Mouse (Mus musculus): ENCODE results near the gene Vmn1r22. TPM values are rescaled to one million over a fixed set of nuclear protein-coding genes. Genes with fewer than 3 reads are reported as not detected.
"Not testable (repeated sequence)": the region's sequence is repeated elsewhere in the genome, so short reads cannot be mapped to it uniquely, and the experiment has no call there.

The Vmn1r22 gene
- not detected for total RNA-seq (2021)
- long read RNA-seq, experiment 1 = 0 reads
- long read RNA-seq, experiment 2 = 0 reads

DNA sequence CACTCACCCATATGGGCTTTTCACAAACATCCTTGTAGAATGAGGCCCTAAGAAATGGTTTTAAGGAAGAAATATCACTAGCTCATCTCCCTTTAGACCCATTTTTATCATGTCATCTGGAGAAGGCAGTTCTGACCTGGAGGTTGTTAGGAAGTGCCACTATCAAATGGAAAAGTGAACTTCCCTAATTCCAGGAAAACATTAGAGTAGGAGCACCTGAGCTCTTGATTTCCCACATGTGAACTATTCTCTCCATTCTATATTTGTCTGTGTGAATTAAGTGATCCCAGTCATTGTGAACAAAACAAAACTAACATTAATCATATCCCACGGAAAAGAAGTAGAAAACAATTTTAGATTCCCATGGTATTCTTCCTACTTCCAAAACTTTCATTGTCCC lies at the start of gene Vmn1r22:
TSS of gene Vmn1r22 (minus strand) at position 101 of the 400 bp plus-strand sequence.
- no peak for DNase-seq (ENCODE audit: low spot score in 2 of 2)

DNA sequence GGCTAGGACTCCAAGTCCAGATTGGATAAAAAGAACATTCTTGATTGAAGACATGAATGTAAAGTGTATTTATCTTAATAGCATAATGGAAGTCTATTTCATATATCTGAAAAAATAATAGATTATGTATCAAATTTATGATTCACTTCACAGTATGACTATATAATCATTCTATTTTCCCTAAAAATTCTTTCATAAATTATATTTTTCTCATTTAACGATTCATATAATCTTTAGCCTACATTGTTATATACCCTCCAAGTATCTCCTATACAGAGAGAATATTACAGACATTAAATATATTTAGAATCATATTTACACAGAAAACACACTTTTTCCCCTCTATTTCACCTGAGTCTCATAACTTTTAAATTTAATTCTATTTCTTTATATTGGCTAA lies 18.9 kb upstream of the Vmn1r22 start, which contains the start of gene Vmn1r23:
TSS of gene Vmn1r23 (minus strand) at position 101 of the 400 bp plus-strand sequence.
- DNase-seq (ENCODE audit: low spot score in 2 of 2) = no peak

DNA sequence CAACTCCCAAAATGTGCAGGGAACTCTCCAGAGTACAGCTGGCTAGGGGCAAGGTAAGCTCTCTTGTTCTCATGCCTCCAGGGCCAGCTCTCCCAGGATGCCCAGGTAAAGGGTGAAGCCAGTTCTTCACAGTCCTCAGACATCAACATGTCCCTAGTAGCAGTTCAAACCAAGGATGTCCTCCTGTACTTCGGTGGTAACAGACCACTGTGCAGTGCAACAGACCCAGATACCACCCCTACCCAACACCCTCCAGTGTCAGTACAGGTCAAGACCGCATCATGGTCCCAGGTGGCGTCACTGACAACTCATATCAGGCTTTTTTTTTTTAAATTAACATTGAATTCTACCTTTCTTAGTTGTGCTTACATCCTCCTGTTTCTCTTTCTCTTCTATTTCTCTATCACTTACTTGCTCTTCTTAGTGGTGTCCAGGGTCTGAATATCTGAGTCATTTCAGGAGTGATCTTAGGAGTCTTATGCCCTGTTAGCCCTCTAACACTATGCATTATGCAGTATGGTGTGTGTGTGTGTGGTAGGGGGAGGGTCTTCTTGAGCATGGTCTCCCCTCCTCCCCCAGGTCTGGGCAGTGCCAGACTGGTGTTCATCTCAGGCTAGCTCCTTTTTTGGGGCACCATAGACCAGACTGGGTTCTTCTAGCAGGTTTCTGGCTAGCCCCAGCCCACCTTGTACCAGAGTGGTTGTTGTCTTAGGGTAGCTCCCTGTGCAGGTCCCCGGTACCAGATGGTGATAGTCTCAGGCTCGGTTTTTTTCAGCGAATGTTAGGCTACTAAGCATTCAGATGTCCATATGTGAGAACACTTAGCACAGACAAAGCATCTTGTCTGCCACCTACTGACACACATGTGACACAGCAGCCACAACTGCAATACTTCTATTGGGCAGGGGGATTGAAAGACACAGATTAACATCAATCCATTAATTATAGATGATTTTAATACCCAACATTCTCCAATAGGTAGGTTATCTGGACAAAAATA lies 48.5 kb downstream of the Vmn1r22 start:
- DNase-seq (ENCODE audit: low spot score in 2 of 2) = no peak

DNA sequence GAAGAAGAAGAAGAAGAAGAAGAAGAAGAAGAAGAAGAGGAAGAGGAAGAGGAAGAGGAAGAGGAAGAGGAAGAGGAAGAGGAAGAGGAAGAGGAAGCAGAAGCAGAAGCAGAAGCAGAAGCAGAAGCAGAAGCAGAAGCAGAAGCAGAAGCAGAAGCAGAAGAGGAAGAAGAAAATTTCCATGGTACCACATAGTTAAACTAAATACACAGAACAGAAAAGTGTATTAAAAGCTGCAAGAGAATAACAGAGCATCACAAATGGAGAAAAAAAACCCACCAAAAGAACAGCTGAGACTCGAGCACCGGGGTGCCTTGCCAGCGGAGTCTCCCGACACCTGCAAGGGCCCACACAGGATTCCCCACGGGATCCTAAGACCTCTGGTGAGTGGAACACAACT lies 56.7 kb downstream of the Vmn1r22 start:
- DNase-seq (ENCODE audit: low spot score in 2 of 2) = not testable (repeated sequence)

DNA sequence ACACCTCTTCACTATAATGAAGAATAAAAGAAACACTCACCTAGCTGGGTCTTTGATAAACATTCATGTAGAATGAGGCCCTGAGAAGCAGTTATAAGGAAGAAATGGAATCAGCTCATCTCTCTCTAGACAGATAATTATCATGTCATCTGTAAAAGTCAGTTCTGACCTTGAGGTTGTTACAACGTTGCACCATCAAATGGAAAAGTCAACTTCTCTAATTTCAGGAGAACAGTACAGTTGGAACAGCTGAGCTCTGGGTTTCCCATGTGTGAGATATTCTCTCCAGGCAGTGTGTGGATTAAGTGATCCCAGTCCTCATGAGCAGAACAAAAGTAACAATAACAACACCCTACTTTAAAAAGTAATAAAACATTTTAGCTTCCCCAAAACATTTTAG lies 57.5 kb downstream of the Vmn1r22 start, which contains the start of gene Vmn1r21:
TSS of gene Vmn1r21 (minus strand) at position 58 of the 400 bp plus-strand sequence.
- DNase-seq (ENCODE audit: low spot score in 2 of 2) = no peak

Other genes with a start within 250 kb of the Vmn1r22 start
- gene Pyurf, start 215.9 kb downstream of the Vmn1r22 start, total RNA-seq (2021) = 10 to 100 TPM in 1 of 2 experiments, 1 to 10 TPM in 1; 9.4 to 10.1 TPM
- gene Lancl2, start 205.5 kb downstream of the Vmn1r22 start, total RNA-seq (2021) = 10 to 100 TPM; 19.8 to 20.3 TPM
- 10 to 100 TPM; 15.4 to 16.2 TPM for gene Vopp1, start 82.9 kb downstream of the Vmn1r22 start, total RNA-seq (2021)
- not detected for gene Vmn1r21, start 57.7 kb downstream of the Vmn1r22 start, total RNA-seq (2021)
- gene Vmn1r23, start 18.8 kb upstream of the Vmn1r22 start, total RNA-seq (2021) = not detected
- gene Vmn1r24, start 53.5 kb upstream of the Vmn1r22 start, total RNA-seq (2021) = not detected
- gene Vmn1r25, start 72.8 kb upstream of the Vmn1r22 start, total RNA-seq (2021) = not detected
- gene Vmn1r26, start 107.1 kb upstream of the Vmn1r22 start, total RNA-seq (2021) = not detected